Mouse (Mus musculus) heart, embryonic 16.5 days (tissue): Measurements from ENCODE around the gene Brk1. TPM values are rescaled to one million over a fixed set of nuclear protein-coding genes. Genes with fewer than 3 reads are reported as not detected.
A peak's percentile ranks its signal among the peaks of the same experiment; 100 is the strongest.

Source experiments
- ATAC-seq: fragments of 200-750 bp; cut with Nextera tagmentation; replicated peaks from 2 replicates; pipeline ENCODE4 v1.8.0; 2017; ENCODE audit warnings: moderate number of reproducible peaks; ENCODE audit not compliant: insufficient read depth, low FRiP score; ENCODE audit errors: extremely low read depth
- H3K27ac ChIP-seq: fragments of 300-500 bp; sonication (generic); 2 replicates; pipeline ENCODE4 v1.5.1; 2014; ENCODE audit warnings: mild to moderate bottlenecking, low read length, control low read depth, moderate library complexity
- H3K27me3 ChIP-seq: fragments of 300-500 bp; sonication (generic); 2 replicates; pipeline ENCODE4 v1.6.1; 2014; ENCODE audit warnings: low read length, mixed read lengths; ENCODE audit not compliant: control insufficient read depth, insufficient read depth
- H3K36me3 ChIP-seq: fragments of 300-500 bp; sonication (generic); 2 replicates; pipeline ENCODE4 v1.6.1; 2014; ENCODE audit not compliant: control insufficient read depth, insufficient read depth
- H3K4me1 ChIP-seq: fragments of 300-500 bp; sonication (generic); 2 replicates; pipeline ENCODE4 v1.6.1; 2014; ENCODE audit warnings: low read length, mixed read lengths; ENCODE audit not compliant: control insufficient read depth, insufficient read depth
- H3K4me2 ChIP-seq: fragments of 300-500 bp; sonication (generic); 2 replicates; pipeline ENCODE4 v1.6.1; 2014; ENCODE audit warnings: low read depth, mild to moderate bottlenecking, control low read depth, low read length
- H3K4me3 ChIP-seq: fragments of 300-500 bp; sonication (generic); 2 replicates; pipeline ENCODE4 v1.5.1; 2014; ENCODE audit warnings: mild to moderate bottlenecking, control low read depth, low read length
- H3K9ac ChIP-seq: fragments of 300-500 bp; sonication (generic); 2 replicates; pipeline ENCODE4 v1.6.1; 2014; ENCODE audit warnings: low read length, control low read depth
- H3K9me3 ChIP-seq: fragments of 300-500 bp; sonication (generic); replicated peaks from 2 replicates; pipeline ENCODE4 v1.6.1; 2016; ENCODE audit warnings: low read length; ENCODE audit not compliant: control insufficient read depth
- WGBS: fragments of 180-500 bp; shearing (Covaris S2); extraction: QIAGEN DNeasy Blood & Tissue Kit; methylation state at CpG from one replicate; pipeline ENCODE4 v1.1.7; 2014; 5-methylcytosine and 5-hydroxymethylcytosine counted together
- polyA plus RNA-seq: library from polyadenylated mRNA; unstranded; fragments of >200 nt; fragmentation: Nextera tagmentation; extraction: Ambion mirVana; gene quantifications from 2 replicates; pipeline ENCODE4 v1.2.1, GENCODE M21; 2015

Brk1 gene
- polyA plus RNA-seq, 1 experiment from 2014 or later: 178 TPM

GRCm38 (mm10) chr6:113661353-113662241, 57.0 kb downstream of the Brk1 start:
- Histone ChIP-seq H3K4me1 (peaks cover 28% of the 10 kb centered on the region), H3K27ac (peak overlapping the region; percentile 59), H3K4me2 (no peak overlapping the region), H3K9ac (no peak overlapping the region), H3K4me3 (no peak overlapping the region), H3K27me3 (no peaks in the 10 kb centered on the region), H3K9me3 (peaks cover 3% of the 10 kb centered on the region), H3K36me3 (0 out of 2 replicates have a peak, but pooled peaks cover 3% of the 10 kb centered on the region)
- no peak for ATAC-seq
- 56% methylated on average over 12 of the region's 12 CpGs for WGBS

DNA sequence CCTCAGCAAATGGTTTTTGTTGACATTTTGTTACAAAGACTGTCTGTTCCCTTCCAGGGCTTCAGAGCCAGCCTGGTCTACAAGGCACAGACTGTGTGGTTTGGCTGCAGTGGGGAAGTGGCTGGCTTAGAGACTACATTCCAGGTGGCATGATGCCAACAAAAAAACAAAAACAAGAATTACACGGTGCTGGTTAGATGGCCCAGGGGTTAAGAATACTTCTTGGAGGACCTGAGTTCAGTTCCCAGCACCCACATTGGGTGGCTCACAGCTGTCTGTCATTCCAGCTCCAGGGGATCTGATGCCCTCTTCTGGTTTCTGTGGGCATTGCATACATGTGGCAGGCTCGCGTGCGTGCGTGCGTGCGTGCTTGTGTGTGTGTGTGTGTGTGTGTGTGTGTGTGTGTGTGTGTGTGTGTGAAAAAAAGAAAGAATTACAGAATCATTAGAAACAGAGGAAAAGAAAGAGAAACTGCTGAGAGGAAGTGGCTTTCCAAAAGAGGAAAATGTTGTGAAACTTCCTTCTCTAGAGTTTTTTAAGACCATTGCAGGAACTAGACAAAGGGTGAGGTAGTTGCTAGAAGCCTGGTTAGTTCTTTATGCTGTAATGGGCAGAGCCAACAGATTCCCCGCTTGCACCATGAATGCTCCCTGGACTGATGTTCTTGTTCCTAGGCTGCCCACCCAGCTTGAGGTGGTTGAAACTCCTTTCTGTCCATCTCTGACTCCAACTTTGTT, 58.6 kb downstream of the Brk1 start:
- Histone ChIP-seq H3K36me3 (0 out of 2 replicates have a peak, but pooled peaks cover 3% of the 10 kb centered on the region), H3K9me3 (peaks cover 3% of the 10 kb centered on the region), H3K27me3 (no peaks in the 10 kb centered on the region), H3K4me2 (no peak overlapping the region), H3K9ac (no peak overlapping the region), H3K4me1 (peaks cover 28% of the 10 kb centered on the region), H3K4me3 (no peak overlapping the region), H3K27ac (no peak overlapping the region)
- ATAC-seq: no peak
- WGBS: 95% methylated on average over 8 of the region's 8 CpGs

- Histone ChIP-seq H3K9ac (no peak overlapping the region), H3K4me2 (no peak overlapping the region), H3K36me3 (0 out of 2 replicates have a peak, but pooled peaks cover 3% of the 10 kb centered on the region), H3K4me3 (no peak overlapping the region), H3K27ac (no peak overlapping the region), H3K4me1 (peaks cover 33% of the 10 kb centered on the region), H3K9me3 (peaks cover 3% of the 10 kb centered on the region), H3K27me3 (no peaks in the 10 kb centered on the region)
- 78% methylated on average over 7 of the region's 7 CpGs for WGBS
- ATAC-seq: no peak
These were observed 59.7 kb downstream of the Brk1 start for GRCm38 (mm10) chr6:113664305-113664704.

Other genes with a start within 250 kb of the Brk1 start
- 40.3 and 41.1 TPM in 2 replicates for gene Tada3, start 226.9 kb upstream of the Brk1 start, polyA plus RNA-seq
- 250 and 261 TPM in 2 replicates for gene Arpc4, start 226.7 kb upstream of the Brk1 start, polyA plus RNA-seq
- gene Ttll3, start 215.5 kb upstream of the Brk1 start, polyA plus RNA-seq: 2.3 and 3.0 TPM in 2 replicates
- gene Rpusd3, start 185.4 kb upstream of the Brk1 start, polyA plus RNA-seq: 14.2 and 15.0 TPM in 2 replicates
- gene Cidec, start 169.0 kb upstream of the Brk1 start, polyA plus RNA-seq: 0.29 TPM in 1 of 2 replicates, not detected in the other
- 64.5 and 65.2 TPM in 2 replicates for gene Jagn1, start 162.2 kb upstream of the Brk1 start, polyA plus RNA-seq
- gene Il17re, start 146.3 kb upstream of the Brk1 start, polyA plus RNA-seq: 1.8 and 3.1 TPM in 2 replicates
- 15.5 and 16.1 TPM in 2 replicates for gene Il17rc, start 133.3 kb upstream of the Brk1 start, polyA plus RNA-seq
- gene Creld1, start 121.5 kb upstream of the Brk1 start, polyA plus RNA-seq: 44.8 and 46.8 TPM in 2 replicates
- gene Prrt3, start 102.8 kb upstream of the Brk1 start, polyA plus RNA-seq: 0.26 and 0.29 TPM in 2 replicates
- 89.7 and 94.5 TPM in 2 replicates for gene Emc3, start 73.1 kb upstream of the Brk1 start, polyA plus RNA-seq
- gene Fancd2, start 73.1 kb upstream of the Brk1 start, polyA plus RNA-seq: 8.3 and 8.4 TPM in 2 replicates
- gene Fancd2os, start 4.1 kb upstream of the Brk1 start, polyA plus RNA-seq: 0.30 TPM in 1 of 2 replicates, not detected in the other
- gene Vhl, start 19.2 kb downstream of the Brk1 start, polyA plus RNA-seq: 28.8 and 29.4 TPM in 2 replicates
- gene Irak2, start 33.7 kb downstream of the Brk1 start, polyA plus RNA-seq: 5.0 and 5.5 TPM in 2 replicates
- 0.49 and 0.74 TPM in 2 replicates for gene Tatdn2, start 92.3 kb downstream of the Brk1 start, polyA plus RNA-seq
- 0.17 and 0.30 TPM in 2 replicates for gene Ghrl, start 115.1 kb downstream of the Brk1 start, polyA plus RNA-seq
- gene Sec13, start 136.0 kb downstream of the Brk1 start, polyA plus RNA-seq: 187 TPM in 2 replicates